Mouse (Mus musculus): Measurements from ENCODE around the gene Ncs1.

Gene Ncs1

DNA sequence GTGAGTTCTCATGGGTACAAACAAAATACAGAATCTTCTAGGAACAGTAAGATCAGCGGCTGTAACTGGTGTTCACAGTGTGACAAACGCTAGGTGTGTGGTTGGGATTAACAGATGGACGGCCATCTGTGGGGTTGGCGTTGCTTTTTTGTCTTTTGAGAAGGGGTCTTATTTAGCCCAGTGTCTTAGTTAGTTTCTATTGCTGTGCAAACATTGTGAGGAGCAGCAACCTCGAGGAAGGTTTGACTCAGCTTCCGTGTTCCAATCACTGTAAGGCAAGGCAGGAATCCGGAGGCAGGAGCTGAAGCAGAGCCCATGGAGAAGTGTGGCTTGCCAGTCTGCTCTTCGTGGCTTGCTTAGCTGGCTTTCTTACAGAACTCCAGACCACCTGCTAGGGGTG is 35.5 kb downstream of the Ncs1 start:
- DNase-seq (ENCODE audit: low read depth): no peak

GRCm38 (mm10) chr2:31282266-31282665 is 36.6 kb downstream of the Ncs1 start:
- no peak for DNase-seq (ENCODE audit: low read depth)

GRCm38 (mm10) chr2:31282880-31283279 is 37.3 kb downstream of the Ncs1 start:
- DNase-seq (ENCODE audit: low read depth): no peak

DNA sequence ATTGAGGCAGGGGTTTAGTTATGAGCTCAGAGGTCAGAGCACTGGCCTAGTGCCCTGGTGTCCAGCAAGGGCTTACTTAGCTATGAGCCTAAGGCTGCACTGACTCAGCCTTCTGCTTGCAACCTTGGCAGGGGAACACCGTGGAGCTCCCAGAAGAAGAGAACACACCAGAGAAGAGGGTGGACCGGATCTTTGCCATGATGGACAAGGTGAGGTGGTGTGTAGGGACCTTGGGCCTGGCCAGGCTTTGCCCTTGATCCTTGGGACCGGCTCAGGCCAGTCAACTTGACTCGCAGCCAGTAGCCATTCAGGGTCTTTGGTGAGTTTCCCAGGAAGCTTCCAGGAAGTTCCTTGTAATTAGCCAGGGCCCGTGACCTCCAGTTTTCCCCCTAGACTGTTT is 38.9 kb downstream of the Ncs1 start:
- DNase-seq (ENCODE audit: low read depth): no peak

DNA sequence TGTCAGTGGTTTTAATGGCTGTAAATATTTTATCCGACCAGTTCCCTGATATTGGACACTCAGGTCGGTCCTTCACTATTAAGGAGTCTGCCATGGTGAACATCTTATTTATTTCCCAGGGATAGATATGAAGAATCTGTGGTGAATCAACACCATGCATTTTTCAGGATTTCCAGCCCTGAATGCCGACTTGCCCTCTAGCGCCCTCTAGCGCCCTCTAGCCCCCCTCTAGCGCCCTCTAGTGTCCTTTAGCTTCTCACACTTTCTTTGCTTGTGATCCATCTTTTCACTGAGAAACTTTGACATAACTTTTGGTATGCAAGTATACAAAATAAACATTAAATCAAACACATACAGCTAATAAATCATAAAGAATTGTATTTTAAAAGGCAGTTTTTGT is 45.8 kb downstream of the Ncs1 start:
- peak; percentile 30 for DNase-seq (ENCODE audit: low read depth)

- DNase-seq (ENCODE audit: low read depth): peak; percentile 30
Measured at GRCm38 (mm10) chr2:31294985-31295384, 49.4 kb downstream of the Ncs1 start.

DNA sequence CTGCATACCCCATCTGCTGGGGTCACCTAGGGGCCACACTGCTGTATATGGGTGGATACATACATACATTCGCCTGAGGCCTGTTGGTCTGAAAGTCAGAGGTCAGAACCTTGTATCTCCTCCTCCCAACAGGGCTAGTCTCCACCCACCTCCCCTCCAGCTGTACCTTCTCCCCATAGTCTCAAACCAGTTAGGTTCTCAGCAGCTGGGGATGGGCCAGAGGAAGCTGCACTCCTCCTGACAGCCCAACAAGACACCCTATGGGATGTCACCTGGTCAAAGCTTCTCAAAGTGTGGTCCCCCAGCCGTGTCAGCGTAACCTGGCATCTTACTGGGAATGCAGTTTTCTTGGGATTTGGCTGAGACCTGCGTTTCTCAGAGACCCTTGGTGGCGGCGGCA is 50.8 kb downstream of the Ncs1 start:
- no peak for DNase-seq (ENCODE audit: low read depth)

DNA sequence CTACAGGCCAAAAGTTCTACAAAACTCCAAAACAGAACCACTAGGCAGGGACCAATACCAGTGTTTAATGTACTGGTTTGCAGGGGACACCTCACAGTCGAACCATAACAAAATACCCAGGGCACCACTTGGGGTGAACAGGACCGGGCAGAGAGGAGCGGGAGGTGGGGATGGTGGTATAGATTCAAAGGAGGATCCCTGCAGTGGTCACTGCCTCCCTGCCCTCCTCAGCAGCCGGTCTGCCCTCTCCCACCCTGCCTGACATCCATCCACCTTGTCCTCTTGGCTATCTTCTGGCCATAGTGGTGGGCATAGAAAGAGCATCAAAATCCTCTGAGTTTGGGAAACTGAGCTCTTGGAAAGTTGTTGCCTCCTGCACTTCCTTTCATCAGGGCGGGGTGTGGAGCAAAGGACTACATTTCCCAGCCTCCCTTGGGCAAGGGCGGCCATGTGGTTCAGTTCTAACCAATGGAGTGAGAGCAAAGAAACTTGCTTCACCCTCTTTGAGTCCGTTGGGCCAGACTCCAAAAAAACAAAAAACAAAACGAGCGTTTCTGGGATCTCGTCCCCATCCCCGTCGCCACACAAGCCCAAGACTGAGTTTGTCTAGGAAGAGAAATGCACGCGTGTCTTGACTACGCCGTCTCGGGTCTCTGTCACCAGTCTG is 52.1 kb downstream of the Ncs1 start:
- no peak for DNase-seq (ENCODE audit: low read depth)

GRCm38 (mm10) chr2:31298814-31299213 is 53.2 kb downstream of the Ncs1 start:
- DNase-seq (ENCODE audit: low read depth): no peak

DNA sequence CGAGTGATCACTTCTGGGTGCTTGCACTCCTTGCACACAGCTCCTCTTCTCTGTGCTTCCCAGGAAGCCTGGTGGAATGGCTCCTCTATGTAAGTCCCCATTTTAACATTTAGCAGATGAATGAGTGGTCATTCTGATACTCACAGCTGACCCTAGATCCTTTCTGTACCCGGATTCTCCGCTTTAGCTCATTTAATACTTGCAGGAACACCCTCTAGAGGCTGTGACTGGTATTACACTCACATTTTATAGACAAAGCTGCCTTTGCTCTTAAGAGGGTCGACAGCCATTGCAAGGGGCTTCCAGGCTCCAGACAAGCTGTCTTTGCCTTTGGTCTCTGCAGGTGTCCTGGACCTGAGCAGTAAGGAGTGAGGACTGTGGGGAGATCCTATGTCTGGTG is 53.6 kb downstream of the Ncs1 start:
- DNase-seq (ENCODE audit: low read depth): peak; percentile 48

DNA sequence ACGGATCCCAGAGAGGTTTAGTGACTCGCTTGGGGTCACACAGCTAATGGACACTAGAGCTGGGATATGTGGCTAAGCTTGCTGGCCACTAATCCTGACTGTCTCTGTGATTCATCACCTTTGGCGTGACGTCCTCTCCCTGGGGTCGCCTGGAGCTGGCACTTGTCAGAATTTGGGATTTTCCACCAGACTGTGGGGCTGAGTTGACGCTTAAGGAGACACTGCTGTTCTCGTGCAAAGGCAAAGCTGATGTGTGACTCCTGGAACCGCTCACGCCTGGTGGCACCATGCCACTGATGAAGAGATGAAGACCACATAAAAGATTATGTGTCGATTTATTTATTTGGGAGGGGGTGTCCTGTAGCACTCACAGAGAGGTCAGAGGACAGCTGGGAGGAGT is 54.4 kb downstream of the Ncs1 start:
- DNase-seq (ENCODE audit: low read depth): no peak

DNA sequence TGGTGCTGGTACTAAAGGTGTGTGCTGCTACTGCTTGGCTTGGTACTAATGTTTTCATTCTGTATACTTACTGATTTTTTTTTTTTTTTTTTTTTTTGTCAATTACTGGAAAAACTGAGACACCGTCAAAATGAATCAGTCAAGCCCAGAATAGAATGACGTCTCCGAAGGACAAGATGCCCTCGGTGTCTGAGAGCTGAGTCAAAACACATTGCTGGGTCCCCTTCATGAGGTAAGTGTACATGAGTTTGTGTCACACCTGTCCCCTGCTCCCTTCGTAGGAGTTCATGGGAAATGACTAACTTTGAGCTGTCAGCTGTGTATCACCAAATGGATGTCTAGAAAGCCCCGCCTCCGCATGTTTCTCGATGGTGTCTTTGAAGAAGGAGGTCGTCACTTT is 57.6 kb downstream of the Ncs1 start:
- no peak for DNase-seq (ENCODE audit: low read depth)

- DNase-seq (ENCODE audit: low read depth): no peak
Measured at GRCm38 (mm10) chr2:31304191-31304590, 58.6 kb downstream of the Ncs1 start.

DNA sequence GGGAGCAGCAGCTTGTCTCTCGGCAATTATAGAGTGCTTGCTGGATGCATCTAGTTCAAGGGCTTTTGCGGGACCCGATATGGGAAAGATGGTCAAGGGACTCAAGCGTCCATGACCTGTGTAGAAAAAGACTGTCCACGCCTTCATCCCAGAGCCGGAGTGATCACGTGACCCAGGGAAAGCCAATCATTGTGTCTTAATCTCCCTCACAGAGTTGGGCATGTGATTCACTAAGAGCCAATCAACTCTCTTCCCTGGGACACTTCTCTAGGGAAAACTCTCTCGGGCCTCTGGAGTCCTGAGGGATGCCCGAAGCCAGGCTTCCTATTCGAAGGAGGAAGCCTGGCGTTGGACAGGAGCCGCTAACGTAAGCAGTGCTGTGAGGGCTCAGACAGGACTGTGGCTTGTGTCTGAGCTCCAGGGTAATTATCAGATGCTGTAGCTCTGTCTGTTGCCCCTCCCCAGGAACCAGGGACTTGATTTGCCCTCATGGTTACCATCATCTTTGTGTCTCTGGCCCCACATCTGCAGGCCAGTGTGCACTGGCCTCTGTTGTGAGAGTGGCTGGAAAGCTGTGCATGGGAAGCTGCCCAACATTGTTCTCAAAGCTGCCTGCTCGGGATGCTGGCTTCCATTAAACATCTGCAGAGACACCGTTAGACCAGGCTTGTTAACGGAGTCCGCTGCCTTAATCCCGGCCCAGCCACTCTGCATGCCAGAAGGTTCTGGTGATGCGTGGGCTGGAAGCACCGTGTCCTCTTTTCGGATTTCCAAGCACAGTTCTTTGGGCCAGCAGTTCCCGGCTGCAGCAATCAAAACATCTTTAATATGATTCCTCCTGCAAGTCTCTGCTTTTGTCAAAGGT is 59.4 kb downstream of the Ncs1 start:
- DNase-seq (ENCODE audit: low read depth): no peak

GRCm38 (mm10) chr2:31305684-31306083 is 60.1 kb downstream of the Ncs1 start:
- no peak for DNase-seq (ENCODE audit: low read depth)

DNA sequence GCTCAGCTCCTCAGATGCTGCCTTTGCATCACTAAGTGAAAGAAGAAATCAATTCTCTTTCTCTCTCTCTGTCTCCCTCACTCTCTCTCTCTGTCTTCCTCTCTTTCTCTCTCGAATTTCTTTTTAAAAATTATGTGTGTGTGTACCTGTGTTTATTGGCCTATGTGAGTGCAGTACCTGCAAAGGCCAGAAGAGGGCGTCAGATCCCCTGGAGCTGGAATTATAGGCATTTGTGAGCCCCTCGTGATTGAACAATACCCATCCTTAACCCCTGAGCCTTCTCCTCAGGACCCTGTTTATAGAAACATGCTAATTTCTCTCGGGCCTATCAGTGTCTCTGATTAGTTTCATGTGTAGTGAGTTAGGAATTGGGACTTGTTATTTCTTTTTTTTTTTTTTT is 62.6 kb downstream of the Ncs1 start:
- no peak for DNase-seq (ENCODE audit: low read depth)

- DNase-seq (ENCODE audit: low read depth): no peak
Measured at GRCm38 (mm10) chr2:31309549-31309948, 63.9 kb downstream of the Ncs1 start.

GRCm38 (mm10) chr2:31314007-31314465 is 68.4 kb downstream of the Ncs1 start, which contains the start of gene Hmcn2:
TSS of gene Hmcn2 (plus strand) at chr2:31314415.
- DNase-seq (ENCODE audit: low read depth): no peak

DNA sequence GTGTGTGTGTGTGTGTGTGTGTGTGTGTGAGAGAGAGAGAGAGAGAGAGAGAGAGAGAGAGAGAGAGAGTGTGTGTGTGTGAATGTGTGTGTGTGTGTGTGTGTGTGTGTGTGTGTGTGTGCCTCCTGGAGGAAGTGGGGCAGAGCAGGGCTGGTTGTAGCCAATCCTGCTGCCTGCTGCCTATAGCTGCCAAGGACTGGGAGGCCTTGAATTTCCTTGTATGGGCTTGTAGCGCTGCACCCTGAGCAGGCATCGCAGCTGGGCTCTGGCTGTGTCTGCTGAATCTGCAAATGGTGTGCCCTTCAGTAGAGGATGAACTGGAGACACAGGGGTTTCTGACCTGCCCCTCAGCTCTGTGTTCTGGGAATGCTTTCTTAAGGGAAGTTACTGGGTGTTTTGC is 72.5 kb downstream of the Ncs1 start:
- DNase-seq (ENCODE audit: low read depth): no peak

DNA sequence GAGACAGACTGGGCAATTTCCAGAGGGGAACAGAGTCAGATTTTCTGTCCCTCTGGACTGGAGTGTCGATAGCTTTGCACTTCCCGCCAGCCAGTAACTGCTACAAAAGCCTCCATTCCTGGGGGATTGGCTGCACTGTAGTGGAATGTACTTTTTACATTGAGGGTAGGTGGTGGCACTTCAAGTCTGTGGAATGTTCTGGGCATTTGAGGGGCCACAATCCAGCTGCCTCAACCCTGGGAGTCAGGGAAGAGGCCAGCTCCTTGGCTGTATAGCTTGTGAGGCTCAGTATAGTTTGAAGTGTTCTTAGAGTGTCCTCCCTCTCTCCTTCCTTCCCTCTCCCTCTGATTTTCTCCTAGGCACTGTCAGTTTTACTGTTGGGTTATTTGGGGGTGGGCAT is 73.6 kb downstream of the Ncs1 start:
- no peak for DNase-seq (ENCODE audit: low read depth)

DNA sequence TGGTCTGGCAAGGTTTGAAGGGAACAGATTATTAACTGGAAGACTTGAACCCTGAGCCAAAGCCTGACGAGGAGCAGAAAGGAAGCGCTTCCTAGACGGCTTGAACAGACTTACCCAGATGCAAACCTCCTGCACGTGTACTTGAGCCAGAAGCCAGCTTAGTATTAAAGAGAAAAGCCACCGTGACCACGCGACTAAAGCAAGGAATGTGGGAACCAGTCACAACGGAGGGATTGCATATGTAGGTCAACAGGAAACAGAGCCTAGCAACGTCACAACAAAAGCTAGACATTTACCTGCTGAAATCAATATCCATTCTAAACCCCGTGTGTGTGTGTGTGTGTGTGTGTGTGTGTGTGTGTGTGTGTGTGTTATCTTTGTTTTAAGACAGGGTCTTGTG is 81.6 kb downstream of the Ncs1 start:
- DNase-seq (ENCODE audit: low read depth): no peak

GRCm38 (mm10) chr2:31337706-31338330 is 92.2 kb downstream of the Ncs1 start:
- DNase-seq (ENCODE audit: low read depth): no peak

- no peak for DNase-seq (ENCODE audit: low read depth)
Measured at GRCm38 (mm10) chr2:31339826-31340225, 94.2 kb downstream of the Ncs1 start.
